Mouse (Mus musculus): Measurements from ENCODE around the gene Igfbp4. TPM values are rescaled to one million over a fixed set of nuclear protein-coding genes. Genes with fewer than 3 reads are reported as not detected.

Igfbp4 gene
- 10 to 100 TPM; 78.1 to 83.3 TPM for total RNA-seq (2021)

GRCm38 (mm10) chr11:99041051-99041729, at the start of gene Igfbp4:
Igfbp4 (plus strand) TSS chr11:99041244.
- intact Hi-C loops (cut with DNase I): loop anchor here (2.0 kb wide), 2 partner anchors 82 to 108 kb away; no protein-coding TSS in a partner anchor

GRCm38 (mm10) chr11:98995987-98996386, 45.1 kb upstream of the Igfbp4 start:
- intact Hi-C loops (cut with DNase I): no loop called here
- no peak for DNase-seq (ENCODE audit: extremely low spot score in 1 of 2, low spot score in 2 of 2)

More at GRCm38 (mm10) chr11:99041051-99041729, at the start of gene Igfbp4:
- DNase-seq (ENCODE audit: extremely low spot score in 1 of 2, low spot score in 2 of 2): peak; percentile 28 to 86

- intact Hi-C loops (cut with DNase I): no loop called here
- DNase-seq (ENCODE audit: extremely low spot score in 1 of 2, low spot score in 2 of 2): no peak
Observed at GRCm38 (mm10) chr11:98997659-98998058, 43.4 kb upstream of the Igfbp4 start.

GRCm38 (mm10) chr11:98998776-98999175, 42.3 kb upstream of the Igfbp4 start:
- DNase-seq (ENCODE audit: extremely low spot score in 1 of 2, low spot score in 2 of 2): no peak
- intact Hi-C loops (cut with DNase I): no loop called here

- no peak for DNase-seq (ENCODE audit: extremely low spot score in 1 of 2, low spot score in 2 of 2)
- intact Hi-C loops (cut with DNase I): no loop called here
Observed at GRCm38 (mm10) chr11:98999243-98999642, 41.8 kb upstream of the Igfbp4 start.

GRCm38 (mm10) chr11:99006788-99007187, 34.3 kb upstream of the Igfbp4 start:
- intact Hi-C loops (cut with DNase I): no loop called here
- no peak for DNase-seq (ENCODE audit: extremely low spot score in 1 of 2, low spot score in 2 of 2)

GRCm38 (mm10) chr11:99010124-99010523, 30.9 kb upstream of the Igfbp4 start:
- no peak for DNase-seq (ENCODE audit: extremely low spot score in 1 of 2, low spot score in 2 of 2)
- intact Hi-C loops (cut with DNase I): no loop called here

GRCm38 (mm10) chr11:99010706-99011105, 30.3 kb upstream of the Igfbp4 start:
- intact Hi-C loops (cut with DNase I): no loop called here
- DNase-seq (ENCODE audit: extremely low spot score in 1 of 2, low spot score in 2 of 2): no peak

- intact Hi-C loops (cut with DNase I): no loop called here
- DNase-seq (ENCODE audit: extremely low spot score in 1 of 2, low spot score in 2 of 2): no peak
Observed at GRCm38 (mm10) chr11:99013856-99014255, 27.2 kb upstream of the Igfbp4 start.

GRCm38 (mm10) chr11:99019844-99020243, 21.2 kb upstream of the Igfbp4 start:
- intact Hi-C loops (cut with DNase I): no loop called here

GRCm38 (mm10) chr11:99022384-99022933, 18.6 kb upstream of the Igfbp4 start:
- DNase-seq (ENCODE audit: extremely low spot score in 1 of 2, low spot score in 2 of 2): no peak
- intact Hi-C loops (cut with DNase I): no loop called here

More at GRCm38 (mm10) chr11:99019844-99020243, 21.2 kb upstream of the Igfbp4 start:
- DNase-seq (ENCODE audit: extremely low spot score in 1 of 2, low spot score in 2 of 2): no peak

- intact Hi-C loops (cut with DNase I): no loop called here
- DNase-seq (ENCODE audit: extremely low spot score in 1 of 2, low spot score in 2 of 2): no peak
Observed at GRCm38 (mm10) chr11:99023094-99023493, 17.9 kb upstream of the Igfbp4 start.

GRCm38 (mm10) chr11:99023500-99024467, 17.3 kb upstream of the Igfbp4 start, which contains the start of gene Top2a:
Top2a (minus strand) TSS chr11:99024189.
- peak; percentile 71 to 99 for DNase-seq (ENCODE audit: extremely low spot score in 1 of 2, low spot score in 2 of 2)
- intact Hi-C loops (cut with DNase I): no loop called here

GRCm38 (mm10) chr11:99024468-99025134, 16.4 kb upstream of the Igfbp4 start:
- DNase-seq (ENCODE audit: extremely low spot score in 1 of 2, low spot score in 2 of 2): no peak
- intact Hi-C loops (cut with DNase I): no loop called here

- intact Hi-C loops (cut with DNase I): no loop called here
- no peak for DNase-seq (ENCODE audit: extremely low spot score in 1 of 2, low spot score in 2 of 2)
Observed at GRCm38 (mm10) chr11:99025878-99026277, 15.2 kb upstream of the Igfbp4 start.

GRCm38 (mm10) chr11:99026899-99027440, 14.1 kb upstream of the Igfbp4 start:
- no peak for DNase-seq (ENCODE audit: extremely low spot score in 1 of 2, low spot score in 2 of 2)
- intact Hi-C loops (cut with DNase I): no loop called here

GRCm38 (mm10) chr11:99035350-99035749, 5.7 kb upstream of the Igfbp4 start:
- intact Hi-C loops (cut with DNase I): loop anchor here (5.0 kb wide), 1 partner anchor 53 kb away; the partner anchor contains the start of gene Gjd3
- DNase-seq (ENCODE audit: extremely low spot score in 1 of 2, low spot score in 2 of 2): no peak

GRCm38 (mm10) chr11:99036254-99036653, 4.8 kb upstream of the Igfbp4 start:
- DNase-seq (ENCODE audit: extremely low spot score in 1 of 2, low spot score in 2 of 2): no peak
- intact Hi-C loops (cut with DNase I): loop anchor here (5.0 kb wide), 1 partner anchor 54 kb away; the partner anchor contains the start of gene Gjd3

Data from left cerebral cortex, postnatal 10 days (tissue).